15 mouse cellular contexts compared by ENCODE assay signal in genomic region chr9:47615049-47615448, GRCm38 (mm10).
DNase-seq lines count a peak whose midpoint lies in the region; ATAC-seq lines count a peak whose summit lies in the region.
"Had no signal": no experiment of that assay in that cellular context is flagged by ENCODE, and none has a peak within 500 bp of the region (broad histone marks: within the 10 kb centered on the region; RNA-seq: fewer than 3 reads in every experiment).

No protein-coding gene starts in this region.

- no peak for DNase-seq in hindbrain, embryonic 10.5 days (ENCODE audit: low spot score)
- DNase-seq in right cerebral cortex, adult 18-20 months, result peak; percentile 37
- DNase-seq in right cerebral cortex, postnatal 4 days, result no peak
- DNase-seq in cerebellum, adult 9-10 months, result peak; percentile 86
- peak; percentile 16 for DNase-seq in retina, postnatal 7 days (ENCODE audit: low read depth, low spot score)
- DNase-seq in urinary bladder, adult 18-20 months (ENCODE audit: low spot score in 2 of 2), result no peak
- DNase-seq: adrenal gland, adult 2 months; kidney, adult 11 months had no signal

- H3K27ac ChIP-seq in hindbrain, embryonic 15.5 days (replicated peaks), result no peak overlapping the region
- H3K27ac ChIP-seq in hindbrain, embryonic 10.5 days, result no peak overlapping the region
- H3K27ac ChIP-seq: embryonic facial prominence, embryonic 15.5 days; heart, embryonic 15.5 days; limb, embryonic 10.5 days; liver, embryonic 15.5 days had no signal

- H3K27me3 ChIP-seq in hindbrain, embryonic 15.5 days, result no peaks in the 10 kb centered on the region
- H3K27me3 ChIP-seq in hindbrain, embryonic 10.5 days (ENCODE audit: insufficient read depth, poor library complexity, severe bottlenecking), result no peaks in the 10 kb centered on the region
- H3K27me3 ChIP-seq: embryonic facial prominence, embryonic 15.5 days; heart, embryonic 15.5 days; liver, embryonic 15.5 days; Patski had no signal

- H3K9ac ChIP-seq in hindbrain, embryonic 15.5 days, result no peak overlapping the region
- H3K9ac ChIP-seq: embryonic facial prominence, embryonic 15.5 days; heart, embryonic 15.5 days; liver, embryonic 15.5 days had no signal

- 50% methylated on average over 6 of the region's 6 CpGs for WGBS in hindbrain, embryonic 15.5 days
- WGBS in hindbrain, embryonic 10.5 days, result 86% methylated on average over 6 of the region's 6 CpGs

- ATAC-seq in hindbrain, embryonic 15.5 days (ENCODE audit: low FRiP score, low read depth), result 0 out of 2 replicates have a peak, but pooled peaks have one; percentile 35
- no peak for ATAC-seq in activated CD4-positive, CD25-positive, alpha-beta regulatory T cell, adult 4 months
- ATAC-seq: Patski had no signal

- no peak overlapping the region for H3K4me2 ChIP-seq in hindbrain, embryonic 15.5 days
- H3K4me2 ChIP-seq: embryonic facial prominence, embryonic 15.5 days; heart, embryonic 15.5 days; liver, embryonic 15.5 days had no signal

- peaks cover 56% of the 10 kb centered on the region for H3K4me1 ChIP-seq in hindbrain, embryonic 15.5 days (replicated peaks)
- H3K4me1 ChIP-seq in hindbrain, embryonic 10.5 days (replicated peaks), result peaks cover 33% of the 10 kb centered on the region
- H3K4me1 ChIP-seq: liver, embryonic 15.5 days had no signal

- H3K4me3 ChIP-seq in hindbrain, embryonic 15.5 days, result no peak overlapping the region
- no peak overlapping the region for H3K4me3 ChIP-seq in hindbrain, embryonic 10.5 days
- H3K4me3 ChIP-seq: embryonic facial prominence, embryonic 15.5 days; heart, embryonic 15.5 days; limb, embryonic 10.5 days; liver, embryonic 15.5 days had no signal

- H3K36me3 ChIP-seq in hindbrain, embryonic 15.5 days, result no peaks in the 10 kb centered on the region
- no peaks in the 10 kb centered on the region for H3K36me3 ChIP-seq in hindbrain, embryonic 10.5 days
- H3K36me3 ChIP-seq: embryonic facial prominence, embryonic 15.5 days; heart, embryonic 15.5 days; limb, embryonic 10.5 days; liver, embryonic 15.5 days had no signal

- H3K9me3 ChIP-seq in hindbrain, embryonic 15.5 days, result no peaks in the 10 kb centered on the region
- no peaks in the 10 kb centered on the region for H3K9me3 ChIP-seq in hindbrain, embryonic 10.5 days
- H3K9me3 ChIP-seq: embryonic facial prominence, embryonic 15.5 days; heart, embryonic 15.5 days; limb, embryonic 10.5 days; liver, embryonic 15.5 days had no signal

Comparison
In these comparisons a context has a peak if more than half of its experiments do, and no peak if none do; other contexts are left out.
1. DNase-seq: peak in right cerebral cortex, adult 18-20 months (single experiment), cerebellum, adult 9-10 months (single experiment) and retina, postnatal 7 days (single experiment); none in hindbrain, embryonic 10.5 days (single experiment), right cerebral cortex, postnatal 4 days (single experiment) and urinary bladder, adult 18-20 months (0 of 2).